Mouse (Mus musculus) hindbrain, postnatal 0 days (tissue): ENCODE measurements around the gene Brwd3. TPM values are rescaled to one million over a fixed set of nuclear protein-coding genes. Genes with fewer than 3 reads are reported as not detected.

ENCODE experiments used
- ATAC-seq: fragments of 200-750 bp; cut with Nextera tagmentation; 2 replicates; pipeline ENCODE4 v1.8.0; 2017; ENCODE audit warnings: mild to moderate bottlenecking, moderate TSS enrichment, moderate library complexity
- DNase-seq: peaks from one replicate; pipeline ENCODE4 v3.0.0-alpha.2; 2015; ENCODE audit warnings: low spot score
- H3K27ac ChIP-seq: fragments of 300-500 bp; sonication (generic); 2 replicates; pipeline ENCODE4 v1.5.1; 2014; ENCODE audit warnings: mild to moderate bottlenecking
- H3K27me3 ChIP-seq: fragments of 300-500 bp; sonication (generic); 2 replicates; pipeline ENCODE4 v1.6.1; 2014; ENCODE audit warnings: low read length, mixed read lengths; ENCODE audit not compliant: insufficient read depth
- H3K36me3 ChIP-seq: fragments of 300-500 bp; sonication (generic); 2 replicates; pipeline ENCODE4 v1.6.1; 2014; ENCODE audit warnings: low read length, mixed read lengths; ENCODE audit not compliant: insufficient read depth
- H3K4me1 ChIP-seq: fragments of 300-500 bp; sonication (generic); 2 replicates; pipeline ENCODE4 v1.6.1; 2014; ENCODE audit warnings: antibody characterized with exemption, low read length, mixed read lengths; ENCODE audit not compliant: insufficient read depth
- H3K4me2 ChIP-seq: fragments of 300-500 bp; sonication (generic); 2 replicates; pipeline ENCODE4 v1.6.1; 2014; ENCODE audit warnings: low read depth, mild to moderate bottlenecking, low read length, moderate library complexity, mixed read lengths
- H3K4me3 ChIP-seq: fragments of 300-500 bp; sonication (generic); 2 replicates; pipeline ENCODE4 v1.5.1; 2014; ENCODE audit warnings: low read length
- H3K9ac ChIP-seq: fragments of 300-500 bp; sonication (generic); replicated peaks from 2 replicates; pipeline ENCODE4 v1.6.1; 2014; ENCODE audit warnings: mild to moderate bottlenecking, low read length, moderate library complexity, mixed read lengths
- H3K9me3 ChIP-seq: fragments of 300-500 bp; sonication (generic); 2 replicates; pipeline ENCODE4 v1.6.1; 2016; ENCODE audit warnings: low read length, mixed read lengths
- CTCF ChIP-seq: IDR thresholded peaks from 2 replicates; pipeline ENCODE4 v1.5.1; 2016; ENCODE audit warnings: antibody characterized with exemption, control low read depth, low read depth
- WGBS: fragments of 180-500 bp; shearing (Covaris S2); extraction: QIAGEN DNeasy Blood & Tissue Kit; methylation state at CpG from one replicate; pipeline ENCODE4 v1.1.7; 2014; 5-methylcytosine and 5-hydroxymethylcytosine counted together
- polyA plus RNA-seq: library from polyadenylated mRNA; unstranded; fragments of >200 nt; fragmentation: Nextera tagmentation; extraction: Ambion mirVana; gene quantifications from 2 replicates; pipeline ENCODE4 v1.2.1, GENCODE M21; 2015
- total RNA-seq: library from RNA; depleted of rRNA; stranded (reverse); fragments of >200 nt; gene quantifications from 2 replicates; pipeline ENCODE4 v1.2.3, GENCODE M21; 2014

Gene Brwd3
- total and polyA plus RNA-seq, 2 experiments from 2014 or later: 2.9 to 5.3 TPM

DNA sequence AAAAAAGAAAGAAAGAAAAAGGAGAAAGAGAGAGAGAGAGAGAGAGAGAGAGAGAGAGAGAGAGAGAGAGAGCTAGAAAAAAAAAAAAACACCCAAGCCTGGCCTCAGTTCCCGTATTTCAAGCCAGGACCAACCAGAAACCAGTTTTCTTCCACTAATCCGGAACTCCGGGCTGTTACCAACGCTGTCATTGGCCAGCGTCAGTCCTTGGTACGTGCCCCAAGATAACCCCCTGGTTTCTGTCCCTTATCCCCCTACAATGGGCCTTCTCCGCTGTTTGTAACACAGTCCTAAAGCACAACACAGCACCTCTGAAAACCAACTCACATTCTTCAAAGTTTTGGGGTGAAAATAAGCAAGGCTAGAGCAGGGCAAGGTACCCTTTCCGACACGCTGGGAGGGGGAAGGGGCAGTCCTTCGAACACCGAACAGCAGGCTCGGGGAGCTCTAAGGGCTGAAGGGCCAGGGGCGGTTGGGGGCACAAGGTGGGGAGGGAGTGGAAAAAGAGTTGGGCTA, 1.4 kb downstream of the Brwd3 start:
- Histone ChIP-seq H3K4me3 (peak overlapping the region; percentile 55), H3K4me1 (no peaks in the 10 kb centered on the region), H3K9me3 (no peaks in the 10 kb centered on the region), H3K27ac (peak overlapping the region; percentile 74), H3K4me2 (peak overlapping the region; percentile 56), H3K9ac (peak overlapping the region; percentile 54), H3K27me3 (no peaks in the 10 kb centered on the region), H3K36me3 (no peaks in the 10 kb centered on the region)
- TF ChIP-seq CTCF: no peak
- ATAC-seq (peak; percentile 85), DNase-seq (peak; percentile 90)
- WGBS: 32% methylated on average over 13 of the region's 13 CpGs

DNA sequence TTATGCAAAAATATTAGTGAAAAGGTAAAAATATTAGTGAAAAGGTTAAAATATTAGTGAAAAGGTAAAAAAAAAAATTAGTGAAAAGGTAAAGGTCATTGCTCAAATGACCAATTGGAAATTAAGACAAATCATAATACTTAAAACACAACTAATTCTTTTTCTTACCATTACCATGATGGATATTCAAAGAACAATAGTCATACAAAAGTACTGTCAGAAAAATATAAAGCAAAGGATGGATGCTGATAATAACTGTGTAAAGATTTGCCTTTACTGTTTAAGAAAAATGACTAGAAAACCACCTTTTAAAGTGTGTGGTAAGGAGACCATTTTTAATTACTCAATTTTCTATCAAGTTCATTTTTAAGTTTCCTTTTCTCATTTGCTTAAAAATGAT, 2.9 kb downstream of the Brwd3 start:
- no peak overlapping the region for H3K4me2 ChIP-seq
- H3K4me3 ChIP-seq: no peak overlapping the region
- no peaks in the 10 kb centered on the region for H3K9me3 ChIP-seq
- no peak for TF ChIP-seq CTCF
- no peaks in the 10 kb centered on the region for H3K27me3 ChIP-seq
- no peak overlapping the region for H3K27ac ChIP-seq
- H3K4me1 ChIP-seq: no peaks in the 10 kb centered on the region
- no peaks in the 10 kb centered on the region for H3K36me3 ChIP-seq
- ATAC-seq (no peak), DNase-seq (no peak)
- H3K9ac ChIP-seq: no peak overlapping the region

DNA sequence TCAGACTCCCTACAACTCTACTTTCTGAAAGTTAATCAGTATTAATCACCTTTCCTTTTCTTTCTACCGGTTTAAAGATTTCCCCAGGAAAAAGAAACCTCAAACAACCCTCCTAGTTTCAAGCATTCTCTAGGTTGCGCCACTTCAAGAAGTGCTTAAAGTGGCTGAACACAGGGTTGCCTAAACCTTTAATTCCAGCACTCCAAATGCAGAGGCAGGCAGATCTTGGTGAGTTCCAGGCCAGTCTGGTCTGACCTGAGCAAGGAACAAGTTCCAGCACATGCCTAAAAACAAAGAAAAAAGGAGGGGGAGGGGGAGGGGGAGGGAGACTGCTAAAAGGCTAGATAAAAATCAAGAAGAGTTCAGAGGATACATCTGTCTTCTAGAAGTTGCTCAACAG, 6.1 kb downstream of the Brwd3 start:
- no peaks in the 10 kb centered on the region for H3K4me1 ChIP-seq
- H3K27ac ChIP-seq: no peak overlapping the region
- TF ChIP-seq CTCF: no peak
- 57% methylated on average over 2 of the region's 2 CpGs for WGBS
- DNase-seq (no peak), ATAC-seq (no peak)
- H3K4me3 ChIP-seq: no peak overlapping the region
- H3K27me3 ChIP-seq: no peaks in the 10 kb centered on the region
- H3K4me2 ChIP-seq: no peak overlapping the region
- no peaks in the 10 kb centered on the region for H3K36me3 ChIP-seq
- no peaks in the 10 kb centered on the region for H3K9me3 ChIP-seq
- H3K9ac ChIP-seq: no peak overlapping the region

DNA sequence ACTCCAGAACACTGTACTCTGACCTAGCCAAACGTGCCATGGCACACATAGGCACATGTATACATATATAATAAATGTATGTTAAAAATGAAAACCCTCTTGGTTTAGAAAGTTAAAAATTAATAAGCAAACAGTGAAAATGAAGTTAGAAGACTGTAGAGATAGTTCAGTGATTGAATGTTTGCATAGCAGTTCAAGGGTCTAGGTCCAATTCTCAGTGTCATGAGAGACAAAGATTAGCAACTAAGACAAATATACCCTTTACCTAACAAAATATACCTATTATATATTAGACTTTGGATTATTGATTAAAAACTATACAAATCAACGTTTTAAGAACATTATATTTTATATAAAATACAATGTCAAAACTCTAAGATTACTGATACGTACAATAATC, 36.9 kb downstream of the Brwd3 start:
- no peaks in the 10 kb centered on the region for H3K9me3 ChIP-seq
- ATAC-seq: no peak
- TF ChIP-seq CTCF: no peak
- no peak overlapping the region for H3K4me3 ChIP-seq
- H3K27ac ChIP-seq: no peak overlapping the region
- no peaks in the 10 kb centered on the region for H3K36me3 ChIP-seq
- H3K9ac ChIP-seq: no peak overlapping the region
- no peaks in the 10 kb centered on the region for H3K27me3 ChIP-seq
- 74% methylated on average over 3 of the region's 3 CpGs for WGBS
- no peak overlapping the region for H3K4me2 ChIP-seq
- H3K4me1 ChIP-seq: no peaks in the 10 kb centered on the region
- no peak for DNase-seq

DNA sequence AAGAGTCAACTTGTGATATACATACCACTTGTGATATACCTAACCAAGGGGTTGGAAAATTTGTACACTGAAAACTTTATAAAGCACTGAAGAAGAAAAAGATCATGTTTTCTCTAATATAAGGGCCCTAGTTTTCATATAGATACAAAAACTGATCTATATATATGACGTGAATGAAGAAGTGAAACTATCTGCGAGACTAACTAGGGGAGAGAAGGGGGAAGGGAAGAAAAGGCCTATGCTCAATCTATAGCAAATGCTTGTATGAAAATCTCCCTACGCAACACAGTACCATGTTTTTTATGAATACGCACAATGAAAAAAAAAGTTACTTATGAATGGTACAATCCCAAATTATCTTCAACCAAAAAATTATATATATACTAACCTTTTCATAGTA, 50.4 kb downstream of the Brwd3 start:
- TF ChIP-seq CTCF: no peak
- Histone ChIP-seq H3K4me2 (no peak overlapping the region), H3K4me1 (no peaks in the 10 kb centered on the region), H3K36me3 (no peaks in the 10 kb centered on the region), H3K9ac (no peak overlapping the region), H3K27me3 (no peaks in the 10 kb centered on the region), H3K27ac (no peak overlapping the region), H3K9me3 (no peaks in the 10 kb centered on the region), H3K4me3 (no peak overlapping the region)
- WGBS: 93% methylated on average over 4 of the region's 4 CpGs
- no peak for DNase-seq
- ATAC-seq: no peak

DNA sequence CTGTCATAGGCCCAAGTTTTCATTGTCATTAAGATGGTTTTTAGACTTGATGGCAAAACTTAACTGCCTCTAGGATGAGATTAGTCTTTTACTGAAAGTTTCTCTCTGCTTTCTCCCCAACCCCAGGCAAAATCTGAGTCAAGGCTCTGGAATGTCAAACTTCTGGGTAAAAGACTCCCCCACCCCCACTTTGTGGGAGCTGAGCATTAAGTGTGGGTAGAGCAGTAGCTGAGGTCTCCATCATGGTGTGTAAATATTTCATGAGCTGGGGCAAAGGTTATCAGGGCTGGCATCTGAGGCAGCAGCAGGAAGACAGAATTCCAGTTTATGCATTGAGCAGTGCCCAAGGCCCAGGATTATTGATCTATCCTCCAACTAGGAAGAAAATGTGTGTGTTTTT, 102.4 kb downstream of the Brwd3 start:
- no peak overlapping the region for H3K9ac ChIP-seq

DNA sequence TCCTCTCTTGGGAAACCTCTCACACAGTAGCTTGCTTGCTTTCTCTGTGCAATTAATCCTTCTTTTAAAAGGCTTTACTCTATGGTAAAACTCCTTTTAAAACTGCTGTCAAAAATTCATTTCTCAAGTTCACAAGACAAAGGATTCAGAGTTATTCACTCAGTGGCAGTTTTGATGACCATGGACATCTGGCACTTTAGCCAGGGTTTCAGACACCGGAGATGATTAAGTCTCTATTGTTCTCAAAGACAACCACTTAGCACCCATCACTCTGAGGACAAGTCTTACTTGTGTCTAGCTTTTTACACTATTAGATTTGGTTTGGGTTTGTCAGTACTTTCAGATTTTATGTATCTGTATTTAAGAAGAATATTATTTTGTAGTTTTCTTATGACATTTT, 104.6 kb downstream of the Brwd3 start:
- DNase-seq (no peak), ATAC-seq (no peak)

More for the DNA sequence above, 102.4 kb downstream of the Brwd3 start:
- no peaks in the 10 kb centered on the region for H3K9me3 ChIP-seq
- TF ChIP-seq CTCF: no peak
- H3K27ac ChIP-seq: no peak overlapping the region
- no peaks in the 10 kb centered on the region for H3K36me3 ChIP-seq
- no peaks in the 10 kb centered on the region for H3K4me1 ChIP-seq
- ATAC-seq: no peak
- H3K27me3 ChIP-seq: no peaks in the 10 kb centered on the region
- no peak overlapping the region for H3K4me3 ChIP-seq
- no peak overlapping the region for H3K4me2 ChIP-seq
- no peak for DNase-seq

More for the DNA sequence above, 104.6 kb downstream of the Brwd3 start:
- 47% methylated on average over 1 of the region's 1 CpGs for WGBS
- TF ChIP-seq CTCF: no peak
- Histone ChIP-seq H3K9ac (no peak overlapping the region), H3K9me3 (no peaks in the 10 kb centered on the region), H3K4me3 (no peak overlapping the region), H3K27me3 (no peaks in the 10 kb centered on the region), H3K36me3 (no peaks in the 10 kb centered on the region), H3K4me1 (no peaks in the 10 kb centered on the region), H3K4me2 (no peak overlapping the region), H3K27ac (no peak overlapping the region)
